Mouse (Mus musculus): Measurements from ENCODE around the gene Esr2.
"Not testable (repeated sequence)": the region's sequence is repeated elsewhere in the genome, so short reads cannot be mapped to it uniquely, and the experiment has no call there.

Esr2 gene

GRCm38 (mm10) chr12:76177000-76177863, at the start of gene Esr2:
Esr2 (minus strand) TSS chr12:76177259.
- DNase-seq (ENCODE audit: low spot score in 2 of 2) = no peak

GRCm38 (mm10) chr12:76222104-76222503, 45.0 kb upstream of the Esr2 start:
- not testable (repeated sequence) for DNase-seq (ENCODE audit: low spot score in 2 of 2)

- DNase-seq (ENCODE audit: low spot score in 2 of 2) = no peak
Measured at GRCm38 (mm10) chr12:76216716-76217115, 39.7 kb upstream of the Esr2 start.

DNA sequence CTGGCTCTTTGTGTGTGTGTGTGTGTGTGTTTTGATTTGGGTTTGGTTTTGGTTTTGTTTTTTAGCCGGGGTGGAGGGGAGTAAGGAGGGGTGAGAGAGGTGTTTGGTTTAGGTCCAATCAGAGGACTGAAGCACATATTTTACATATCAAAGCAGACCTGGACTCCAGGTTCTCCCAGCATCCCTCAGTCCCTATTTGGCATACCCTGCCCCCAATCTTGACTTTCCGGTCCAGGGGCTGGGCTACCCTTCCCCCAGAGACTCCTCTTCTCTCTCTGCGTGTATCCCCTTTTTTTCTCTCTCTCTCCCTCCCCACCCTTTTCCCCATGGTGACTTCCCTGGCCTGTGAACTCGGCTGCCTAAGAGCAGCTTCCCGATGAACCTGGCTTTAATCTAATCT, 38.1 kb upstream of the Esr2 start:
- DNase-seq (ENCODE audit: low spot score in 2 of 2) = no peak

- DNase-seq (ENCODE audit: low spot score in 2 of 2) = no peak
Measured at GRCm38 (mm10) chr12:76209429-76209974, 32.4 kb upstream of the Esr2 start.

DNA sequence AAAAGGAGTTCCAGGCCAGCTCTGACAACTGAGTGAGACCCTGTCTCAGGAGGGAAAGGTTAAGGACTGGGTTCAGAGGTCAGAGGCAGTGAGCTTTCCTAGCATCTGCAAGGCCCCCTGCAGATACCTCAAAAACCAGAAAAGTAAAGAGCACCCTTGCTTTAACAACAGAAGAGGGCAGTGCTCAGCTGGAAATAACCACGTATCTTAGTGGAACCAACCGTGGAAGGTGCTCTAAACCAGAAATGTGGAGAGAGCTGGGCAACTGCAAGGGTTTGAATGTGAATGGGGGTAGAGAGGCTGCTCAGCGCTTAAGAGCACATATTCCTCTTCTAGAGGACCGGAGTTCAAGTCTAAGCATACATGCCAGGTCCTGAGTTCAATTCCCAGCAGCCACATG, 23.3 kb upstream of the Esr2 start:
- DNase-seq (ENCODE audit: low spot score in 2 of 2) = no peak

GRCm38 (mm10) chr12:76197071-76197470, 20.0 kb upstream of the Esr2 start:
- DNase-seq (ENCODE audit: low spot score in 2 of 2) = no peak

DNA sequence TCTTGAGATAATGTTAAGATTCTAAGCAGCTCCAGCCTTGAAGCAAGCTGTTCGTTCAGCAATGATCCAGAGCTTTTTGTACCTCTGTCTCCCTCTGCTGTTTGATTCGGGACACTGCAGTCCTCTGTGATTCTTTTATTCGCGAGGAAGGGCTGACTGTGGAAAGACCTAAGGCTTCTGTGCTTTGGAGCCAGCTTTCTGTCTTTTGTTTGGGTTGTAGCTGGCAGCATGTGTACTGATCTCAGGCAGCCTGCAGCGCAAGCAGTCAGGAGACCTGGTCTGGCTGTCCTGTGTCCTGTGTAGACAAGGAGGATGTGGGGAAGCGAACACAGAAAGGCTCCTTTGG, 19.6 kb upstream of the Esr2 start:
- DNase-seq (ENCODE audit: low spot score in 2 of 2) = peak; percentile 41 to 67

DNA sequence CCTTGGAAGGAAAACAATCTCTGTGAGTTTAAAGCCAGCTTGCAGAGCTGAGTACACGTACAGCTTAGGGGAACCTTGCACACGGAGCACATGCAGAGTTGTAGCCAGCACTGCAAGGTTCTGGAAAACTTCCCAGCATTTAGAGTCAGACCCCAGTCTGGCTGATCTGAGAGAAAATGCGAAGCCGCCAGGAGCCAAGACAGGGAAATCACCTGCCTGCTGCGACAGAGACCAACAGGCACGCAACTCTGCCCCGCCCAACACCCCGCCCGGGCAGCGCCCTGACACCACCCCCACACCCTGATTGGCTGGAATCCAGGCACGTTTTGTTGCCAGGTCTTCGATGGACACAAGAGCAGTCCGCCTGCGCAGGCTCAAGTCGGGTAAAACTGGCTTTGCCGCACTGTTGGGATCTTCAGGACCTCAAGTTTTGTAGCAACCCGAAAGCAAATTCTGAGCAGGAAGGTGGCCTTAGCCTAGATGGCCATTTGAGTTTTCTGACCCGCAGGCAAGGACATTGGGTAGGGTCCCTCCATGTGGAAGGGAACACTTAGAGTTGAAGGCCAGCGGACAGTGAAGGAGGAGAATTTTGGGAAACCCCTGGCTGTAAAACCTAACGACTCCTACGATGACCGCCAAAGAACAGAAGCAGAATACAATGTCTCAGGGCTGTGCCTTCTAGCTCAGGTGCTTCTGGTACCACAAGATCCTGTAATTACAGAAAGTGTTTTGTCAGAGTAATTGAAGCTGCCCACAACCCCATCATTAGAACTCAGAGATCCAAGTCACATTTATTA, 19.1 kb upstream of the Esr2 start:
- DNase-seq (ENCODE audit: low spot score in 2 of 2) = peak; percentile 48 to 82

GRCm38 (mm10) chr12:76194526-76194925, 17.5 kb upstream of the Esr2 start:
- DNase-seq (ENCODE audit: low spot score in 2 of 2) = no peak

GRCm38 (mm10) chr12:76190940-76191339, 13.9 kb upstream of the Esr2 start:
- no peak for DNase-seq (ENCODE audit: low spot score in 2 of 2)

GRCm38 (mm10) chr12:76187849-76188248, 10.8 kb upstream of the Esr2 start:
- peak in 1 of 2 experiments; percentile 36 for DNase-seq (ENCODE audit: low spot score in 2 of 2)

DNA sequence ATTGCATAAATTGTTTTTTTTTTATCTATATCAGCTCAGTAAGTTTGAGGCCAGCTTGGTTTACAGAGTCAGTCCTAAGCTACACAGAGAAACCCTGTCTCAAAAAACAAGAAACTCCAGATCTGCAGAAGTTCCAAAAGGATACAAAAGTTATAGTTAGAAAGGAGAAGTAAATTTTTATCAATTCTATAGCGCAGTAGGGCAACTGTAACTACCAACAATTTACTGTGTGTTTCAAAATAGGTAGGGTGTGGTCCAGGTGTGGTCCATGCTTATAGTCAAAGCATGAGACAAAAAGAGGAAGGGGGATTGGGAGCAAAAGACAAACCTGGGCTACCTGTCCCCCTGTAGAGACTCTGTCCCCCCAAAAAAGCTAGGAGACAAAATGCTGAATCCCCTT, 9.4 kb upstream of the Esr2 start:
- DNase-seq (ENCODE audit: low spot score in 2 of 2) = no peak

- DNase-seq (ENCODE audit: low spot score in 2 of 2) = no peak
Measured at GRCm38 (mm10) chr12:76185167-76185816, 8.2 kb upstream of the Esr2 start.

DNA sequence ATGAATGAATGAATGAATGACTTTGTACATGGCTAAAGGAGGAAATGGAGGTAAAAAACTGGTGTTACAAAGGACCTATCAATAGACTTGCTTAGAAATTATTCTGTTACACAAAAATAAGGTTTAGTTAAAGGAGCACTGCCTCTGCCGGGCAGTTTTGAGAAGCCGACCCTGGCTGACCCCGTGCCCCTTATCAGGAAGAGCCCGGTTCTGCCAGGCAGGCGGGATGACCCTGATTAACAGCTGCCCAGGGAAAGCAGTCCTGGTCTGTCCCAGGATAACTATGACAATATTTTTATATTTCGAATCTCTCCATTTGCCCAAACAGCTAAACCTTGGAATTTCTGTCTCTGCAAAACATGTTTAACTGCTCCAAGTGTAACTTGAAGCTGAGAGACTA, 7.2 kb upstream of the Esr2 start:
- no peak for DNase-seq (ENCODE audit: low spot score in 2 of 2)

GRCm38 (mm10) chr12:76182831-76183230, 5.8 kb upstream of the Esr2 start:
- DNase-seq (ENCODE audit: low spot score in 2 of 2) = no peak

DNA sequence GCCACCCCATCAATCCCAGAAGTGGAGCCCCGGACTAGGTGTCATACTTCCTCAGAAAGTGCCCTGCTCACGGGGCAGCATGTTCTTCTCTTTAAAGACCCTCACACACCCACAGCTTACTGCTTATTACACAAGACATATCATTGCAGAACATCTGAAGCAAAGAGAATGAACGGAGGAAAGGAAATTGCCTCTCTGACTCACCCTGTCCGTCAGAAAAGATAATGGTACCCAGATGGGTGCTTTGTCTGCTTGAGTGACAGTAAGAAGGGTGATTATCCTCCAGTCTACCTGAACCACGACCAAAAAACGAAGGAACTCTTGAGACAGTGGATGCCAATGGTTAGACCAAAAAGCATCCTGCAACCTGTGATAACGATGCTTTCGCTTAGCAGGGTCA, 4.4 kb upstream of the Esr2 start:
- no peak for DNase-seq (ENCODE audit: low spot score in 2 of 2)

- DNase-seq (ENCODE audit: low spot score in 2 of 2) = no peak
Measured at GRCm38 (mm10) chr12:76180442-76180841, 3.4 kb upstream of the Esr2 start.

DNA sequence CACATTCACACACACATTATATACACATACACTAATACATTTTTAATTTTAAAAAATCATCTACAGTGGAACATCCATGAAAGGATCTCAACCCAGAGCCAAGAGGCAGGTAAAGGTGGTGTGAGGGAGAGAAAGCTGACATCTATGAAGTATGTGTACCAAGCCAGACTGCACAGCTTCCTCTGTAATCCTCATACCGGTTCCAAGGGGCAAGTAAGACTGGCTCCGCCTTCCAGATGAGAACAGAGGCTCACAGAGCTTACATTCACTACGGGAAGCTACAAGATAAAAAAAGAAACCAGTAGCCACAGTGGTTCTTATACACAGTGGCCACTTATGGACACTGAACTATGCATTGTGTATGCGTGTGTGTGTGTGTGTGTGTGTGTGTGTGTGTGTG, 2.5 kb upstream of the Esr2 start:
- no peak for DNase-seq (ENCODE audit: low spot score in 2 of 2)

DNA sequence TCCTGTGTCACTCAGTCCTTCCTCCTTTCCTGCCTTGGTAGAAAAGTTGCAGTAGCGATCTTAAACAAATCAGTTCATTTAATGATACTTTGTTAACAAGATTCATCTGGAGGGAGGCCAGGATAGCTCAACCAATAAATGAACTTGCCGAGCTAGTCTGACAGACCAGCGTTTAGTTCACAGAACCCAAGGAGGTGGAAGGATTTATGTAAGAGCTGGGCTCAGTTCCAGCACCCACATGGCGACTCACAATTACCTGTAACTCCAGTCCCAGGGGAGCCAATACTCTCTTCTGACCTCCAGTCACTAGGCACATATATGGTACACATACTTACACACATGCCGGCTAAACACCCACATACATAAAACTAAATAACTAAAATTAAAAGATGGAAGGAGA, 2.0 kb upstream of the Esr2 start:
- no peak for DNase-seq (ENCODE audit: low spot score in 2 of 2)

DNA sequence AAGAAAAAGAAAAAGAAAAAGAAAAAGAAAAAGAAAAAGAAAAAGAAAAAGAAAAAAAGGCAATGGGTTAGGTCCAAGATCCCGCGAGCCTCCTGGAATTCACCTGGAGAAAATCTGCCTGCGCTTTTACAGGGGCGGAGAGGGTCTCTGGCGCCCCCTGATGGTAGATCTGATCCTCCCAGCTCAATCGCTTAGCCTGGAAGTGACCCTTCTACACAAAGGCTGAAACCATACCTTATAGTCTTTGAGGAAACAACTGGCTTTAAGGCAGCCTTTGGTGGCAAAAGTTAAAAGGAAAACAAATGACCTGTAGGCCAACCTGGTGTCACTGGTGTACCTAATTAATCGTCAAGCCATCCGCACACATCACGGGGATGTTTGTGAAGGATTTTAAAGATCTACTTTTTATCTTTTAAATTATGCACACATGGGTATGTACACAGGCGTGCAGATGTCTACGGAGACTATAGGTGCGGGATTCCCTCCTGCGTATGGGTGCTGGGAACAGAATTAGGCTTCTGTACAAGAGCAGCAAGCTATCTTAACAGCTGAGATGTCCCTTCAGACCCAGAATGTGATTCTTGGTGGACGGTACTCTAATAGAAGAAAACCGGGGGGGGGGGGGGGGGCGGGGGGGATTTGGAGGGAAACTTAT, 932 bp upstream of the Esr2 start:
- DNase-seq (ENCODE audit: low spot score in 2 of 2) = peak; percentile 33 to 73

DNA sequence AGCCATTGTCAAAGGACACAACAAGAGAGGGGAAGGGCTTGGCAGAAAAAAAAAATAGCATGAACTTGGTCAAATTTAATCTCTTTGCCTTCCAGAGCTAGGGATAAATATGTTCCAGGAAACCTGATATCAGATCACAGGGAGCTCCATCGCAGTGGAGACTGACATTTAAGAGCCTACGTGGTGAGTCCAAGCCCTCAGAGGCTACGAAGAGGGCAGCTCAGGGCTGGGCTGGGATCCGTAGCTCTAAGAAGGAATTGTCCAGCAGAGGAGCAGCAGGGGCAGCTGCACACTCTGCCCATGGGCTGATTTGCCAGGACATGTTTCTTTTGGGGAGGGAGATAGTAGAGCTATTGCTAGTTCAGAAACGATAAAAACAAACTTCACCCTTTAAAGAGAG, 11.4 kb downstream of the Esr2 start:
- DNase-seq (ENCODE audit: low spot score in 2 of 2) = no peak
